Mouse (Mus musculus): ENCODE data around the gene Aldh2. TPM values are rescaled to one million over a fixed set of nuclear protein-coding genes. Genes with fewer than 3 reads are reported as not detected.
"Not testable (repeated sequence)": the region's sequence is repeated elsewhere in the genome, so short reads cannot be mapped to it uniquely, and the experiment has no call there.

Gene Aldh2
- polyA plus RNA-seq, 1 experiment from 2014 or later, result 251 TPM

GRCm38 (mm10) chr5:121612036-121612435 lies 18.4 kb upstream of the Aldh2 start:
- Histone ChIP-seq H3K4me3 (no peak overlapping the region), H3K4me2 (no peak overlapping the region), H3K27ac (no peak overlapping the region), H3K9me3 (no peaks in the 10 kb centered on the region), H3K4me1 (no peaks in the 10 kb centered on the region), H3K9ac (no peak overlapping the region), H3K27me3 (no peaks in the 10 kb centered on the region), H3K36me3 (no peaks in the 10 kb centered on the region)
- WGBS, result 84% methylated on average over 6 of the region's 6 CpGs
- no peak for ATAC-seq (ENCODE audit: insufficient number of reproducible peaks, low FRiP score, low TSS enrichment, low read depth)

- not testable (repeated sequence) for H3K9ac ChIP-seq; H3K36me3 ChIP-seq; H3K4me3 ChIP-seq; H3K27ac ChIP-seq; H3K4me2 ChIP-seq; ATAC-seq (ENCODE audit: insufficient number of reproducible peaks, low FRiP score, low TSS enrichment, low read depth); H3K4me1 ChIP-seq; H3K27me3 ChIP-seq; H3K9me3 ChIP-seq
- WGBS, result 40% methylated on average over 8 of the region's 8 CpGs
These were observed 16.0 kb upstream of the Aldh2 start for GRCm38 (mm10) chr5:121609556-121610135.

- no peak for ATAC-seq (ENCODE audit: insufficient number of reproducible peaks, low FRiP score, low TSS enrichment, low read depth)
- H3K4me2 ChIP-seq, result no peak overlapping the region
- peaks cover 4% of the 10 kb centered on the region; the same call in 1 of the 2 replicates for H3K4me1 ChIP-seq
- H3K27me3 ChIP-seq, result no peaks in the 10 kb centered on the region
- no peaks in the 10 kb centered on the region for H3K36me3 ChIP-seq
- no peak overlapping the region for H3K9ac ChIP-seq
- H3K27ac ChIP-seq, result no peak overlapping the region
- H3K4me3 ChIP-seq, result no peak overlapping the region
- 0% methylated on average over 2 of the region's 2 CpGs for whole genome bisulfite sequencing
- H3K9me3 ChIP-seq, result no peaks in the 10 kb centered on the region
These were observed 12.5 kb upstream of the Aldh2 start for GRCm38 (mm10) chr5:121606151-121606550.

- H3K27me3 ChIP-seq; H3K4me1 ChIP-seq; H3K36me3 ChIP-seq; H3K9me3 ChIP-seq; ATAC-seq (ENCODE audit: insufficient number of reproducible peaks, low FRiP score, low TSS enrichment, low read depth); H3K4me2 ChIP-seq; H3K9ac ChIP-seq; H3K4me3 ChIP-seq; H3K27ac ChIP-seq: not testable (repeated sequence)
- WGBS, result 77% methylated on average over 1 of the region's 1 CpGs
These were observed 10.2 kb upstream of the Aldh2 start for GRCm38 (mm10) chr5:121603815-121604214.

GRCm38 (mm10) chr5:121601547-121602299 lies 8.1 kb upstream of the Aldh2 start:
- peak; percentile 59; the same call in 1 of the 2 replicates for ATAC-seq (ENCODE audit: insufficient number of reproducible peaks, low FRiP score, low TSS enrichment, low read depth)
- peaks cover 4% of the 10 kb centered on the region; the same call in 1 of the 2 replicates for H3K4me1 ChIP-seq
- H3K36me3 ChIP-seq, result no peaks in the 10 kb centered on the region
- no peaks in the 10 kb centered on the region for H3K27me3 ChIP-seq
- 0 out of 2 replicates have a peak overlapping the region, but pooled peaks have one; percentile 6 for H3K4me2 ChIP-seq
- no peak overlapping the region for H3K4me3 ChIP-seq
- H3K9me3 ChIP-seq, result no peaks in the 10 kb centered on the region
- peak overlapping the region; percentile 3; the same call in 1 of the 2 replicates for H3K27ac ChIP-seq
- 28% methylated on average over 9 of the region's 9 CpGs for WGBS
- no peak overlapping the region for H3K9ac ChIP-seq

GRCm38 (mm10) chr5:121598871-121599610 lies 5.4 kb upstream of the Aldh2 start:
- no peaks in the 10 kb centered on the region for H3K36me3 ChIP-seq
- no peaks in the 10 kb centered on the region for H3K27me3 ChIP-seq
- 68% methylated on average over 13 of the region's 13 CpGs for WGBS
- H3K9me3 ChIP-seq, result no peaks in the 10 kb centered on the region
- ATAC-seq (ENCODE audit: insufficient number of reproducible peaks, low FRiP score, low TSS enrichment, low read depth), result no peak
- peaks cover 7% of the 10 kb centered on the region for H3K4me1 ChIP-seq
- H3K4me3 ChIP-seq, result no peak overlapping the region
- H3K4me2 ChIP-seq, result no peak overlapping the region
- no peak overlapping the region for H3K27ac ChIP-seq
- H3K9ac ChIP-seq, result no peak overlapping the region

GRCm38 (mm10) chr5:121597991-121598537 lies 4.4 kb upstream of the Aldh2 start:
- 74% methylated on average over 7 of the region's 7 CpGs for WGBS
- Histone ChIP-seq H3K36me3 (no peaks in the 10 kb centered on the region), H3K9ac (no peak overlapping the region), H3K27ac (no peak overlapping the region), H3K9me3 (no peaks in the 10 kb centered on the region), H3K4me3 (no peak overlapping the region), H3K4me2 (no peak overlapping the region), H3K4me1 (peaks cover 9% of the 10 kb centered on the region), H3K27me3 (no peaks in the 10 kb centered on the region)
- no peak for ATAC-seq (ENCODE audit: insufficient number of reproducible peaks, low FRiP score, low TSS enrichment, low read depth)

GRCm38 (mm10) chr5:121597332-121597731 lies 3.7 kb upstream of the Aldh2 start:
- H3K36me3 ChIP-seq, result no peaks in the 10 kb centered on the region
- H3K4me3 ChIP-seq, result no peak overlapping the region
- no peaks in the 10 kb centered on the region for H3K27me3 ChIP-seq
- H3K9me3 ChIP-seq, result no peaks in the 10 kb centered on the region
- 64% methylated on average over 4 of the region's 4 CpGs for WGBS
- H3K9ac ChIP-seq, result no peak overlapping the region
- H3K4me2 ChIP-seq, result no peak overlapping the region
- ATAC-seq (ENCODE audit: insufficient number of reproducible peaks, low FRiP score, low TSS enrichment, low read depth), result no peak
- peaks cover 17% of the 10 kb centered on the region for H3K4me1 ChIP-seq
- no peak overlapping the region for H3K27ac ChIP-seq

GRCm38 (mm10) chr5:121596226-121596625 lies 2.6 kb upstream of the Aldh2 start:
- Histone ChIP-seq H3K9me3 (no peaks in the 10 kb centered on the region), H3K9ac (no peak overlapping the region), H3K36me3 (no peaks in the 10 kb centered on the region), H3K4me2 (no peak overlapping the region), H3K27ac (no peak overlapping the region), H3K4me3 (no peak overlapping the region), H3K27me3 (no peaks in the 10 kb centered on the region), H3K4me1 (peaks cover 24% of the 10 kb centered on the region)
- 74% methylated on average over 6 of the region's 6 CpGs for WGBS
- ATAC-seq (ENCODE audit: insufficient number of reproducible peaks, low FRiP score, low TSS enrichment, low read depth), result no peak

- ATAC-seq (ENCODE audit: insufficient number of reproducible peaks, low FRiP score, low TSS enrichment, low read depth), result no peak
These were observed 2.1 kb upstream of the Aldh2 start for GRCm38 (mm10) chr5:121595758-121596157.

GRCm38 (mm10) chr5:121594714-121595313 lies 1.2 kb upstream of the Aldh2 start:
- Histone ChIP-seq H3K9ac (no peak overlapping the region), H3K4me3 (no peak overlapping the region), H3K4me1 (peaks cover 26% of the 10 kb centered on the region), H3K9me3 (no peaks in the 10 kb centered on the region), H3K4me2 (peak overlapping the region; percentile 95; the same call in 1 of the 2 replicates), H3K36me3 (no peaks in the 10 kb centered on the region), H3K27ac (no peak overlapping the region; the same call in 1 of the 2 replicates), H3K27me3 (no peaks in the 10 kb centered on the region)
- ATAC-seq (ENCODE audit: insufficient number of reproducible peaks, low FRiP score, low TSS enrichment, low read depth), result no peak
- WGBS, result 81% methylated on average over 6 of the region's 6 CpGs

More at GRCm38 (mm10) chr5:121595758-121596157, 2.1 kb upstream of the Aldh2 start:
- no peak overlapping the region for H3K9ac ChIP-seq
- no peak overlapping the region for H3K4me2 ChIP-seq
- peaks cover 26% of the 10 kb centered on the region for H3K4me1 ChIP-seq
- no peaks in the 10 kb centered on the region for H3K27me3 ChIP-seq
- H3K36me3 ChIP-seq, result no peaks in the 10 kb centered on the region
- no peak overlapping the region for H3K4me3 ChIP-seq
- H3K9me3 ChIP-seq, result no peaks in the 10 kb centered on the region
- 80% methylated on average over 6 of the region's 6 CpGs for WGBS
- H3K27ac ChIP-seq, result no peak overlapping the region
